Mouse (Mus musculus) forebrain, embryonic 16.5 days (tissue): Measurements from ENCODE around the gene Col5a1. TPM values are rescaled to one million over a fixed set of nuclear protein-coding genes. Genes with fewer than 3 reads are reported as not detected.

Experiments
- ATAC-seq: fragments of 200-750 bp; cut with Nextera tagmentation; 2 replicates; pipeline ENCODE4 v1.8.0; 2017; ENCODE audit warnings: mild to moderate bottlenecking, moderate library complexity
- H3K27ac ChIP-seq: fragments of 300-500 bp; sonication (generic); 2 replicates; pipeline ENCODE4 v1.5.1; 2014; ENCODE audit warnings: low read length, control low read depth
- H3K27me3 ChIP-seq: fragments of 300-500 bp; sonication (generic); replicated peaks from 2 replicates; pipeline ENCODE4 v1.6.1; 2014; ENCODE audit warnings: low read length; ENCODE audit not compliant: control insufficient read depth, insufficient read depth
- H3K36me3 ChIP-seq: fragments of 300-500 bp; sonication (generic); 2 replicates; pipeline ENCODE4 v1.6.1; 2014; ENCODE audit not compliant: control insufficient read depth, insufficient read depth
- H3K4me1 ChIP-seq: fragments of 300-500 bp; sonication (generic); replicated peaks from 2 replicates; pipeline ENCODE4 v1.6.1; 2014; ENCODE audit warnings: low read length; ENCODE audit not compliant: control insufficient read depth, insufficient read depth
- H3K4me2 ChIP-seq: fragments of 300-500 bp; sonication (generic); 2 replicates; pipeline ENCODE4 v1.6.1; 2014; ENCODE audit warnings: mild to moderate bottlenecking, low read length, control low read depth
- H3K4me3 ChIP-seq: fragments of 300-500 bp; sonication (generic); replicated peaks from 2 replicates; pipeline ENCODE4 v1.5.1; 2014; ENCODE audit warnings: mild to moderate bottlenecking, low read length, control low read depth
- H3K9ac ChIP-seq: fragments of 300-500 bp; sonication (generic); replicated peaks from 2 replicates; pipeline ENCODE4 v1.6.1; 2014; ENCODE audit warnings: low read depth, low read length, control low read depth
- H3K9me3 ChIP-seq: fragments of 300-500 bp; sonication (generic); 2 replicates; pipeline ENCODE4 v1.6.1; 2016; ENCODE audit warnings: low read length; ENCODE audit not compliant: control insufficient read depth
- WGBS: fragments of 180-500 bp; shearing (Covaris S2); extraction: QIAGEN DNeasy Blood & Tissue Kit; methylation state at CpG from one replicate; pipeline ENCODE4 v1.1.7; 2014; 5-methylcytosine and 5-hydroxymethylcytosine counted together
- polyA plus RNA-seq: library from polyadenylated mRNA; unstranded; fragments of >200 nt; fragmentation: Nextera tagmentation; extraction: Ambion mirVana; gene quantifications from 2 replicates; pipeline ENCODE4 v1.2.1, GENCODE M21; 2015

The Col5a1 gene
- polyA plus RNA-seq, 1 experiment from 2014 or later: 4.8 TPM

DNA sequence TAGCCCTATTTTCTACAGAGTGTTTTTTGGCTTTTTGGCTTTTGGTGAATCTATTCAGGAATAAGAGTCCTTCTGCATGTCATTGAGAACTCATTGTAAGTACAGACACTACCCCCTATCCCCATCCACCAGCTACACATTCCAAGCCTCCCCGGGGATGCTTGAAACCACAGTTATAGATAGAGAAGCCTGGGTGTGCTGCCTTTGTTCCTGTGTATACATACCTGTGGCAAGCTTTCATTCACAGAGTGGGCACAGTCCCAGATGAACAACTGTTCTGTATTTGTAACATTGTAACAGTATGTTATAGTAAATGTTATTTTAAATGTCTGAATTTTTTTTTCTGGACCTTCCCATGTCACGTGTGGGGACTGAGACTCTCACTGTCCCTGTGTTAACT, 19.2 kb downstream of the Col5a1 start:
- Histone ChIP-seq H3K36me3 (no peaks in the 10 kb centered on the region), H3K9me3 (no peaks in the 10 kb centered on the region), H3K27ac (no peak overlapping the region), H3K27me3 (no peaks in the 10 kb centered on the region), H3K9ac (no peak overlapping the region), H3K4me1 (0 out of 2 replicates have a peak, but pooled peaks cover 3% of the 10 kb centered on the region), H3K4me2 (no peak overlapping the region), H3K4me3 (no peak overlapping the region)
- 77% methylated on average over 2 of the region's 2 CpGs for WGBS
- no peak for ATAC-seq

DNA sequence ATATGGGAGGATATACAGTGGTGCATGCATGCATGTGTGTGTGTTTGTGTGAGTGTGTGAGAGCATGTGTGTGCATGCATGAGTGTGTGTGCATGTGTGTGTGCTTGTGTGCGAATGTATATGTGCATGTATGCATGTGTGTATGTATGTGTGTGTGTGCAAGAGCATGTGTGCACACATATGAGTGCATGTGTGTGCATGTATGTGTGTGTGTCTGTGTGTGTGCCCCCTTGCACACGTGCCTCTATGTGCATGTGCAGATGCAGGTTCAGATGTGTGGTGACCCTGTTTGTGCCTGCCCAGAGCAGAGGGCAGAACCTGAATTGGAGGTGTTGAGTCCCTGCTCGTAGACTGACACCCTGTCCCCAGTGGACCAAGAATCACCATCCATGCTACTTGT, 24.3 kb downstream of the Col5a1 start:
- Histone ChIP-seq H3K4me3 (no peak overlapping the region), H3K27me3 (no peaks in the 10 kb centered on the region), H3K27ac (no peak overlapping the region), H3K9me3 (no peaks in the 10 kb centered on the region), H3K4me1 (no peaks in the 10 kb centered on the region), H3K9ac (no peak overlapping the region), H3K4me2 (no peak overlapping the region), H3K36me3 (no peaks in the 10 kb centered on the region)
- ATAC-seq: no peak
- WGBS: 83% methylated on average over 3 of the region's 3 CpGs

DNA sequence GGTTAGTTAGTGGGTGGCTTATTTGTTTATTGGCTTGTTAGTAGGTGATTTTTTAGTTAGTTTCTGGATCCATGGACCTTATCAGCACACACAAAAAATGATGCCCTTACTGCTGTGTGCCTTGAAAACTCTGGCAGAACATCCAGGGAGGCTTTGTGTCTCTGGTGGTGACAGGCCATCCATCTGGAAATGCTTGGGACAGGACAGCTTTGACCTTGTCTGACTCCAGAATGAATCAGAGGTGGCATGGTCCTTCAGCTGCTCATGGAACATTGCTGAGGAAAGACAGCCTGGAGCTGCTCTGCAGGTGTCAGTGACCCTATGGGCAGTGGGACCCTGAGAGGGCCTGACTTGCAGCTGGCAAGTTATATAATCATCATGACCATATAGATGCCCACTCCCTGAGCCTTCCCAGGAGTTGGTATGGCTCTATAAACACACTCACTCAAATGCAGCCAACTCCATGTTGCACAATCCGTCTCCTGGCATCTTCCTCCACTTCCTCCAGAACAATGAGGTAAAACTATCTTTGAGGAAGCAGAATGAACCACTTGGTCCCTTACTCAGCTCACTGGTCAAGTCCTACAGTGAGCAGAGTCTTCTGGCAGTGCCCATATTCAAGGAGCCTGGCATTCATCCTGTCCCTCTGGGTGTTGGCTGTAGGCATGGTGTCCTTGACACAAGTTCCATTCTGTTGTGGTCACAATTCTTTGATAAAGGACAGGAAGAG, 26.5 kb downstream of the Col5a1 start:
- no peak overlapping the region for H3K4me3 ChIP-seq
- H3K27me3 ChIP-seq: no peaks in the 10 kb centered on the region
- no peaks in the 10 kb centered on the region for H3K9me3 ChIP-seq
- H3K27ac ChIP-seq: no peak overlapping the region
- H3K4me1 ChIP-seq: no peaks in the 10 kb centered on the region
- ATAC-seq: no peak
- WGBS: 96% methylated on average over 1 of the region's 1 CpGs
- no peaks in the 10 kb centered on the region for H3K36me3 ChIP-seq
- no peak overlapping the region for H3K9ac ChIP-seq
- H3K4me2 ChIP-seq: no peak overlapping the region

DNA sequence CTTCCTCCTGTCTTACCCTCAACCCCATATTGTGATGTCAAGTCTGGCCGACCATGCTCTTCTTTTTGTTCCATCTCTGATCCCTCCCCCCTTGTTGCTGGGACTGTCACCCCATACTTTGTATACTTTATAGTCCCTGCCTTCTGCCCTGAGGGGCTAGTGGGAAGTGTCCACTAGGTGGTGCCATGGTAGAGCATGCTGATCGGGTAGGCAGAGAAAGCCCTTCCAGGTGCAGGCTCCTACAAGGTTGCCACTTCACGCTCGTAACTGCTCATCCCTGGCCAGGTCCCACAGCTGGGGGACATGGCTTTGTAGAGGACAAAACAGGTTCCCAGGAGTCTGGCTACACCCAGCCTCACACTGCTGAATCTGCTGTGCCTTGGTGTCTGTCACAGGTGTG, 29.5 kb downstream of the Col5a1 start:
- no peak overlapping the region for H3K4me3 ChIP-seq
- WGBS: 77% methylated on average over 4 of the region's 4 CpGs
- no peak overlapping the region for H3K4me2 ChIP-seq
- no peak overlapping the region for H3K27ac ChIP-seq
- no peaks in the 10 kb centered on the region for H3K9me3 ChIP-seq
- H3K36me3 ChIP-seq: no peaks in the 10 kb centered on the region
- H3K9ac ChIP-seq: no peak overlapping the region
- no peaks in the 10 kb centered on the region for H3K27me3 ChIP-seq
- ATAC-seq: no peak
- H3K4me1 ChIP-seq: no peaks in the 10 kb centered on the region

DNA sequence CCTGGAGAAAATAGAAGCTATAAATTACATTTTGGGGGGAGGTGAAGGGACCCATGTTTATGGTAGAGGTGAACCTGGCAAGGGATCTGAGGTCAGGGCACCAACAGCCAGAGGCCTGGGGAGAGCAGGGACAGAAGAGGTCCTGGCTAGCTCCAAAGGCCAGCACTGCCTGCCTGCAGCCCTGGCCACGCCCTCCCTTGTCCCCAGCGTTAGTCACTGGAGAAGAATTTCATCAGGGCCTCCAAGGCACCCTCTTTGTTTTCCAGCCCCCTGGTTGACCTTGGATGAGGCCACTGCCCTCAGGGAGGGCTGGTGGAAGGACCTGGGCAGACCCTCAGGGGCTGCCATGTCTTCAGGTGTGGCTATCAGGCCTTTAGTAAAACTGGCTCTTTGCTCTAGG, 30.1 kb downstream of the Col5a1 start:
- no peak overlapping the region for H3K4me2 ChIP-seq
- H3K36me3 ChIP-seq: no peaks in the 10 kb centered on the region
- no peak overlapping the region for H3K27ac ChIP-seq
- WGBS: 44% methylated on average over 2 of the region's 2 CpGs
- no peaks in the 10 kb centered on the region for H3K9me3 ChIP-seq
- H3K27me3 ChIP-seq: no peaks in the 10 kb centered on the region
- no peaks in the 10 kb centered on the region for H3K4me1 ChIP-seq
- no peak overlapping the region for H3K4me3 ChIP-seq
- no peak overlapping the region for H3K9ac ChIP-seq
- no peak for ATAC-seq

DNA sequence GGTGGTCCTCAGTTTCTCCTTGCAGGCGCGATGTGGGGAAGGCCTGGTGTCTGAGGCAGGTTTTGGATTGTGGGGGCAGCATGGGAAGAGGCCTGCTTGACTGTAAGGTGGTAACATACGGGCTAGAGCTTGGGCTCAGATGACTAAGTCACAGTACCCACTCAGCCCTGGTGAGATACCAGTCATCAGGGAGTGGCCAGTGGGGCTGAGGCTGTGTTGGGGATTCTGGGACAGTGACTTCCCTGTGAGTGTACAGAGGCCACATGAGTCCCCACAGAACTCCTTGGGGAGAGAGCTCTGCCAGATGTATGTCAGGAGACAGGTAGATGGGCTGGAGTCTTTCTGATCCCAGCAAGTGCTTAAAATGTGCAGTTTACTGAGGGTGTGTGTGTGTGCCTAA, 31.0 kb downstream of the Col5a1 start:
- ATAC-seq: no peak
- Histone ChIP-seq H3K4me2 (no peak overlapping the region), H3K36me3 (no peaks in the 10 kb centered on the region), H3K9ac (no peak overlapping the region), H3K9me3 (no peaks in the 10 kb centered on the region), H3K4me3 (no peak overlapping the region), H3K27ac (no peak overlapping the region), H3K4me1 (no peaks in the 10 kb centered on the region), H3K27me3 (no peaks in the 10 kb centered on the region)
- WGBS: 91% methylated on average over 3 of the region's 3 CpGs

DNA sequence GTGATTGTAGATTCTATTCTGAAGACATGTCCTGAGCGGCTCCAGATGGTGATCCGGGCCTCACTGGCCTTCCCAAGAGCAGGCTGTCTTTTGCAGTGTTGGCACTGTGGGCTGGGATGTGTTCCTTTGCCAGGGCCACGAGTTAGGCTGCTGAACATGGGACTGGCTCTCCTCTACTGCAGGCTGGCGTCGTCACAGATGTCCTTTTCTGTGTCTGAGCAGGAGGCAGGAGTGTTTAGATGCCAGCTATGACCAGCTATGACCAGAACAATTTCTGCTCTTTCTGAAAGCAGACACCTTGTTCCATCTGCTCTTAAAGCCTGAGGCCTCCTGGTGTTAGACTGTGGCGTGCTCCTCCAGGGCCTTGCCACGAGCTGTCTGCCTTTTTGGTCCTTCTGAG, 31.9 kb downstream of the Col5a1 start:
- ATAC-seq: no peak
- Histone ChIP-seq H3K4me2 (no peak overlapping the region), H3K36me3 (no peaks in the 10 kb centered on the region), H3K27ac (no peak overlapping the region), H3K4me3 (no peak overlapping the region), H3K9me3 (no peaks in the 10 kb centered on the region), H3K9ac (no peak overlapping the region), H3K27me3 (no peaks in the 10 kb centered on the region), H3K4me1 (no peaks in the 10 kb centered on the region)
- WGBS: 79% methylated on average over 7 of the region's 7 CpGs

DNA sequence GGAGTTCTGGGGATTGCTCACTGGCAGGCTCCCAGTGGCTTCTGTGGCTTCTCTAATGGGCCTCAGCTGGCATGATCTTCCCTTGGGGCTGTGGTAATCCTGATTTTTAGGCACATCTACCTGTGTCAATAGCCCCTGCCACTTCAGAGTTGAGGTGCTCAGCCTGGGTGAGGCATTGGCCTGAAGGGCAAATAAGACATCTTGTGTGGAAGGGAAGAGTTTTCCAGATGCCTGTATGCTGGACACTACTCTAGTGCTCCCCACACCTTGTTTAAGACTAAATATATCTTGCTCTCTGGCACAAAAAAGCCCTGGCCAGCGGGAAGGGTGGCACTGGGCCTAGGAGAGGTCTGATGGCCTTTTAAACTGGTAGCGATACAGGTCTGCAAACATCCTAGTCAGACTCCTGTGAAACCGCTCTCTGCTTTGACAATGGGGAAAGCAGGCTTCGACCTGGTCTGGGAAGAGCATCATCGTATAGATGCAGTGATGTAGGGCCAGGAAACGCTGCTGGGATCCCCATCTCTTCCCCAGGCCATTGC, 33.2 kb downstream of the Col5a1 start:
- no peak overlapping the region for H3K9ac ChIP-seq
- no peaks in the 10 kb centered on the region for H3K36me3 ChIP-seq
- H3K4me3 ChIP-seq: no peak overlapping the region
- H3K4me1 ChIP-seq: no peaks in the 10 kb centered on the region
- H3K9me3 ChIP-seq: no peaks in the 10 kb centered on the region
- H3K27me3 ChIP-seq: no peaks in the 10 kb centered on the region
- ATAC-seq: no peak
- 92% methylated on average over 6 of the region's 6 CpGs for WGBS
- H3K27ac ChIP-seq: no peak overlapping the region
- H3K4me2 ChIP-seq: no peak overlapping the region

DNA sequence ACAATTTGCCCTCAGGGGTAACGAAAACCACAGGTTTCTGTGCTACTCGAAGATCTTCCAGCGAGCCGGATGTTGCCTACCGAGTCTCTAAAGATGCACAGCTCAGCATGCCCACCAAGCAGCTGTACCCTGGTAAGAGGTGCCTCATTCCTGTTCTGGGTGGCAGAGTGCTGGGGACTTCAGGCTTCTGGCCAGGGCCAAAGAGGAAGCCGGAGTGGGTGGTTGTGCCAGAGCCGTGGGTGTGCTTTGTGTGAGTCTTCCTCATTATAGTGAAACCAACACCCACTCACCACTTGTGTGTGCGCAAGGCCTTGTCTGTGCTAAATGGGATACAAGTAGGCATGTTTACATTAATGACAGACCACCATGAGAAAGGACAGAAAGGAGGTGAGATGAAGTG, 35.8 kb downstream of the Col5a1 start:
- Histone ChIP-seq H3K36me3 (no peaks in the 10 kb centered on the region), H3K9ac (no peak overlapping the region)
- WGBS: 84% methylated on average over 8 of the region's 8 CpGs

DNA sequence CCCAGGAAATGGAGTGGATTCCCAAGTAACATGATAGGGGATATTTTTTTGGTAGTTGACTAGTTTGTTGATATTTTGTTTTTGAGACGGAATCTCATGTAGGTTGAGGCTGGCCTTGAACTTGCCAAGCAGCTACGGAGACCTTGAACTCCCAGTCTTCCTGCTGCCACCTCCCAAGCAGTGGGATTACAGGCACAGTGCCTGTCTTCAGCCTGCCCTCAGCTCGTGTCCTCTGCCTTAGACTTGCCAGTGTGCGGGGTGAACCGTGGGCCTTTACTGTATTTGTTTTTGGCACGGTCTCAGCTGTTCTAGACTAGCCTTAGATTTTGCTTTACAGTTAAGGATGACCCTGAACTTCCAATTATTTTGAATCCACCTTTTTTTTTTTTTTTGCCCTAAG, 37.5 kb downstream of the Col5a1 start:
- no peaks in the 10 kb centered on the region for H3K4me1 ChIP-seq
- H3K9me3 ChIP-seq: no peaks in the 10 kb centered on the region
- no peak overlapping the region for H3K4me2 ChIP-seq
- no peak for ATAC-seq
- no peak overlapping the region for H3K27ac ChIP-seq
- WGBS: 90% methylated on average over 6 of the region's 6 CpGs
- no peaks in the 10 kb centered on the region for H3K27me3 ChIP-seq
- H3K4me3 ChIP-seq: no peak overlapping the region
- H3K36me3 ChIP-seq: no peaks in the 10 kb centered on the region
- H3K9ac ChIP-seq: no peak overlapping the region

More for the DNA sequence above, 35.8 kb downstream of the Col5a1 start:
- Histone ChIP-seq H3K9me3 (no peaks in the 10 kb centered on the region), H3K4me1 (no peaks in the 10 kb centered on the region), H3K4me2 (no peak overlapping the region), H3K27me3 (no peaks in the 10 kb centered on the region), H3K27ac (no peak overlapping the region), H3K4me3 (no peak overlapping the region)
- no peak for ATAC-seq
